Mouse (Mus musculus) cerebellum, adult 2 months (tissue): ENCODE measurements around the gene Fbxo48.

ENCODE experiments used
- CTCF ChIP-seq: fragments of 200-500 bp; IDR thresholded peaks from 2 replicates; pipeline ENCODE4 v1.5.1; 2011; ENCODE audit warnings: low read depth, mild to moderate bottlenecking, control low read depth, low read length, moderate library complexity, borderline replicate concordance; ENCODE audit not compliant: insufficient read depth
- POLR2A ChIP-seq: fragments of 200-500 bp; IDR thresholded peaks from 2 replicates; pipeline ENCODE4 v1.6.1; 2011; ENCODE audit warnings: low read length, control low read depth, borderline replicate concordance; ENCODE audit not compliant: insufficient read depth

DNA sequence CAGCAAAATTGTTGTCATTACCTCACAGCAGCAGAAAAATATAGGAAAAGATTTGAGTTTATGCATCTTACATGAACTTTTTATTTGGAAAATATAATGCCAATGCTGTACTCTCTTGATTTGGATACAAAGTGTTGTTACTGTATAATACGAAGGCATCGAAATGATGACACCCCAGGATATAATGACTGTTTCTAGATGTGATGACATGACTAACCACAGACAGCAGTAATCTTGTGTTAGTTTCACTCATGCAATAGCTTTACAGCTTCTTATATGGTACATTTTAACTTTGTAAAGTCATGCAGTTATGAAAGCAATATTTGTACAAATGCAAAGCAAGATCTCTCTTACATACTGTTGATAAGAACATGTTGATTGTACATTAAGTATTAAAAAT lies 33.7 kb upstream of the Fbxo48 start:
- no peak for TF ChIP-seq CTCF
- no peak for TF ChIP-seq POLR2A
